Mouse (Mus musculus) brain, embryonic 14.5 days (tissue): ENCODE measurements around the gene Fignl2.

ENCODE experiments used
- CTCF ChIP-seq: fragments of 200-500 bp; IDR thresholded peaks from 2 replicates; pipeline ENCODE4 v1.5.1; 2012; ENCODE audit warnings: inconsistent platforms, mild to moderate bottlenecking, moderate library complexity, borderline replicate concordance; ENCODE audit not compliant: insufficient read depth, insufficient read length; ENCODE audit errors: extremely low read depth
- POLR2A ChIP-seq: fragments of 200-500 bp; IDR thresholded peaks from 2 replicates; pipeline ENCODE4 v1.6.1; 2012; ENCODE audit warnings: mild to moderate bottlenecking, inconsistent platforms, borderline replicate concordance; ENCODE audit not compliant: poor library complexity, insufficient read depth, insufficient read length, severe bottlenecking; ENCODE audit errors: extremely low read depth

DNA sequence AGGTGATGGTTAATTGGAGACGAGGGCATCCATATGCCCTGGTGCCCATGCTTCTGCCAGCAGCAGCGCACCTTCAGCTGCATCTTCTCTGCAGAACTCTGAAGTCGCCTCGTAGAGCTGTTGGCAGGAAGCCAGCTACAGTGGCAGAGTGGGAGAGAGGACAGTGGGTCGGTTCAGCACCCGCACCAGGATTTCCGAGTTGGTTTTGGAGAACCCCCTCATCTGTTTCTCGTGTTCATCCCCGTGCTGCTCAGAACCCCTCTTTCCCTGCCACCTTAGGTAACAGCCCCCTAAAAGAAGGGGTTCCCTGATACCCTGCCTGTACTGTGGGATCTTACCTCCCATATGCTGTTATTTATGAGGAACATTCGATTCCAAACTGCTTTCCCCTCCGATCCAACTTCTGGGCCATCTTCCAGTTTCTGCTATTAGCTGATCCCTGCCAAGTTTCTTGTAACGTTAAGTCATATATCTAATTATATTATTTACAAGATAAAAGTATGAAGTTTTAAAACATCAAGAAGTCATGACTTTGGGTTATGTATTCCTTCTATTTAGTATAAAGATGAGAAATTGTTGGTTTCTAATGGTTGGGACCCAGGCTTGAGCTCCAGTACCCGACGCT lies 69.9 kb downstream of the Fignl2 start:
- TF ChIP-seq CTCF (no peak), POLR2A (no peak)
